Mouse (Mus musculus) lung, embryonic 15.5 days (tissue): Measurements from ENCODE around the gene Hip1r. TPM values are rescaled to one million over a fixed set of nuclear protein-coding genes. Genes with fewer than 3 reads are reported as not detected.

Source experiments
- ATAC-seq: fragments of 200-750 bp; cut with Nextera tagmentation; 2 replicates; pipeline ENCODE4 v1.8.0; 2017; ENCODE audit warnings: moderate number of reproducible peaks, borderline replicate concordance; ENCODE audit not compliant: low FRiP score, low TSS enrichment; ENCODE audit errors: extremely low read depth
- H3K27ac ChIP-seq: fragments of 300-500 bp; sonication (generic); 2 replicates; pipeline ENCODE4 v1.5.1; 2015; ENCODE audit warnings: moderate library complexity, mild to moderate bottlenecking, inconsistent platforms
- H3K27me3 ChIP-seq: fragments of 300-500 bp; sonication (generic); 2 replicates; pipeline ENCODE4 v1.6.1; 2015; ENCODE audit warnings: inconsistent platforms
- H3K36me3 ChIP-seq: fragments of 300-500 bp; sonication (generic); 2 replicates; pipeline ENCODE4 v1.6.1; 2015; ENCODE audit warnings: inconsistent platforms
- H3K4me1 ChIP-seq: fragments of 300-500 bp; sonication (generic); 2 replicates; pipeline ENCODE4 v1.6.1; 2015; ENCODE audit warnings: inconsistent platforms
- H3K4me2 ChIP-seq: fragments of 300-500 bp; sonication (generic); 2 replicates; pipeline ENCODE4 v1.6.1; 2015; ENCODE audit warnings: inconsistent platforms, mild to moderate bottlenecking, moderate library complexity
- H3K4me3 ChIP-seq: fragments of 300-500 bp; sonication (generic); 2 replicates; pipeline ENCODE4 v1.5.1; 2015; ENCODE audit warnings: mild to moderate bottlenecking, inconsistent platforms
- H3K9ac ChIP-seq: fragments of 300-500 bp; sonication (generic); 2 replicates; pipeline ENCODE4 v1.6.1; 2015; ENCODE audit warnings: inconsistent platforms
- H3K9me3 ChIP-seq: fragments of 300-500 bp; sonication (generic); 2 replicates; pipeline ENCODE4 v1.6.1; 2016; ENCODE audit warnings: inconsistent platforms
- WGBS: fragments of 180-500 bp; shearing (Covaris S2); methylation state at CpG from one replicate; pipeline ENCODE4 v1.1.7; 2015; 5-methylcytosine and 5-hydroxymethylcytosine counted together
- polyA plus RNA-seq: library from polyadenylated mRNA; unstranded; fragments of >200 nt; fragmentation: Nextera tagmentation; extraction: Ambion mirVana; gene quantifications from 2 replicates; pipeline ENCODE4 v1.2.1, GENCODE M21; 2015

Hip1r gene
- polyA plus RNA-seq, 1 experiment from 2014 or later = 13.3 TPM

- no peaks in the 10 kb centered on the region for H3K27me3 ChIP-seq
- WGBS = under 1% methylated on average over 26 of the region's 26 CpGs
These were observed 57.9 kb downstream of the Hip1r start for GRCm38 (mm10) chr5:124031068-124031955.

DNA sequence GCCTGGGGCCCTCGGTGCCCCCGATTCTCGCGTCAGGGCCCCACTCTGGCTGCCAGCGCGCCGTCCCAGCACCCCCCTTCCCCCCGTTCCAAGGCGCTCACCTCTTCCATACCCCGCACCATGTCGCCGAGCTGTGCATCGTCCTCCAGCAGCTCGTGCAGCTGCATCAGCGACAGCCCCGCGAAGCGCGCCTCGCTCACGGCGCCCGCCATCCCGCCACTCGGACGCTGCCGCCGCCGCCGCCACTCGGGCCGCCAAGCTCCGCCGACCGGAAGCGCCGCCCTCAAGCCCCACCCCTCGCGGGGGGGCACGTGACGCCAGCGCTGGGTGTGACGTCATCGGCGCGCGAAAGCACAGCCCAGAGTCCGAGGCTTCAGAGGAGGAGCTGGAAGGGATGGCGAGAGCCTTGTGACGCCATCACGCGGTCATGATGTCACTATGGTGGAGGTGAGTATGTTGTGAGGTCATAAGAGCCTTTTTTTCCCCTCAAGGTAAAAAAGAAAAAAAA, 58.6 kb downstream of the Hip1r start, which contains the start of gene Vps37b:
Gene Vps37b, minus strand, starts transcription at position 270 of the 508 bp plus-strand sequence.
- Histone ChIP-seq H3K27ac (peak within 1 kb of the TSS; percentile 94), H3K9me3 (no peaks in the 10 kb centered on the region), H3K4me2 (peak within 1 kb of the TSS; percentile 87), H3K27me3 (no peaks in the 10 kb centered on the region), H3K36me3 (no peaks in the 10 kb centered on the region), H3K4me3 (peak within 1 kb of the TSS; percentile 86), H3K4me1 (peaks cover 42% of the 10 kb centered on the region), H3K9ac (peak within 1 kb of the TSS; percentile 96)
- peak; percentile 81 for ATAC-seq
- under 1% methylated on average over 52 of the region's 52 CpGs for WGBS

More at GRCm38 (mm10) chr5:124031068-124031955, 57.9 kb downstream of the Hip1r start:
- Histone ChIP-seq H3K27ac (peak overlapping the region; percentile 94), H3K9me3 (no peaks in the 10 kb centered on the region), H3K4me1 (peaks cover 45% of the 10 kb centered on the region), H3K4me2 (peak overlapping the region; percentile 87), H3K9ac (peak overlapping the region; percentile 96), H3K4me3 (peak overlapping the region; percentile 86), H3K36me3 (no peaks in the 10 kb centered on the region)
- ATAC-seq = peak; percentile 41; the same call in 1 of the 2 replicates

DNA sequence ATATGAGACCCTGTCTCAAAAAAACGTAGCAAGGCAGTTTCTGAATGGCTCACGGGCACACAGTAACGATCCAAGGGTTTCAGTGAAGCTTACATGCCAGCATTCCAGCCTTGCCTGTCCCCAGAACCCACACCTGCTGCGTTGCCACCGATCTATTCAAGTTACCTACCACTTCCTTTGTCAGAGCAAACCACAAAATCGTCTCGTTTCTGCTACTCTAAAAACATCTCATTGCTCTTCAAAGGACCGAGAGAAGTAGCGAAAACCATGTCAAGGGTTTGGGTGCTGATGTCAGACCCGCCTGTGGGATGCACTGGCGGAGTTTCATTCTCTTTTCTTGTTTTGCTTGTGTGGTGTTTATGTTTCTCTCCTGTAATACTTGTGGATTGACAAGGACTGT, 61.0 kb downstream of the Hip1r start:
- no peak overlapping the region for H3K4me2 ChIP-seq
- no peaks in the 10 kb centered on the region for H3K9me3 ChIP-seq
- no peaks in the 10 kb centered on the region for H3K27me3 ChIP-seq
- H3K4me3 ChIP-seq = no peak overlapping the region
- H3K9ac ChIP-seq = no peak overlapping the region
- 61% methylated on average over 11 of the region's 11 CpGs for WGBS
- H3K4me1 ChIP-seq = peaks cover 22% of the 10 kb centered on the region
- H3K36me3 ChIP-seq = no peaks in the 10 kb centered on the region
- no peak overlapping the region for H3K27ac ChIP-seq
- ATAC-seq = no peak

DNA sequence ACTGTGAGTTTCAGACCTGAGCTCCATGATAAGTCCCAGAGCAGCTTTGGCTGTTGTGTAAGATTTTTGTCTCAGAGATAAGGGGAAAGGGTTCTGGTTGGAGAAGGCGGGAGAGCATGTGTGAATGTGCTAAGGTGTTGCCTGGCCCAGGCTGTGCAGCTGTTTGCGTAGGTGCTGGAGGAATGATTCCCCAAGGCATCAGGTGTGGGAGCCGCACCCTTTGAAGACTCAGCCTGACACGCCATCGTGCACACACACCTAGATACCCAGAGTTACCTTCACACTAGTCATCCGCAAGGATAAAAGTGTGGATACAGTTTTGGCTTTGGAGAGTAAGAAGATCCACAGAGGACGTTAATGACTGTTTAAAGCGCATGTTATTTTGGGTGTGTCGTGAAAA, 62.0 kb downstream of the Hip1r start:
- WGBS = 79% methylated on average over 9 of the region's 9 CpGs

GRCm38 (mm10) chr5:124035806-124036205, 62.4 kb downstream of the Hip1r start:
- Histone ChIP-seq H3K27me3 (no peaks in the 10 kb centered on the region), H3K4me3 (no peak overlapping the region), H3K9me3 (no peaks in the 10 kb centered on the region), H3K9ac (no peak overlapping the region), H3K4me2 (no peak overlapping the region), H3K4me1 (0 out of 2 replicates have a peak, but pooled peaks cover 9% of the 10 kb centered on the region), H3K27ac (no peak overlapping the region), H3K36me3 (no peaks in the 10 kb centered on the region)
- 63% methylated on average over 8 of the region's 8 CpGs for WGBS
- no peak for ATAC-seq

More for the DNA sequence above, 62.0 kb downstream of the Hip1r start:
- Histone ChIP-seq H3K9ac (no peak overlapping the region), H3K4me1 (peaks cover 13% of the 10 kb centered on the region), H3K36me3 (no peaks in the 10 kb centered on the region), H3K9me3 (no peaks in the 10 kb centered on the region), H3K4me3 (no peak overlapping the region), H3K27ac (no peak overlapping the region), H3K27me3 (no peaks in the 10 kb centered on the region), H3K4me2 (no peak overlapping the region)
- ATAC-seq = no peak

GRCm38 (mm10) chr5:124036341-124036740, 62.9 kb downstream of the Hip1r start:
- H3K27ac ChIP-seq = no peak overlapping the region

DNA sequence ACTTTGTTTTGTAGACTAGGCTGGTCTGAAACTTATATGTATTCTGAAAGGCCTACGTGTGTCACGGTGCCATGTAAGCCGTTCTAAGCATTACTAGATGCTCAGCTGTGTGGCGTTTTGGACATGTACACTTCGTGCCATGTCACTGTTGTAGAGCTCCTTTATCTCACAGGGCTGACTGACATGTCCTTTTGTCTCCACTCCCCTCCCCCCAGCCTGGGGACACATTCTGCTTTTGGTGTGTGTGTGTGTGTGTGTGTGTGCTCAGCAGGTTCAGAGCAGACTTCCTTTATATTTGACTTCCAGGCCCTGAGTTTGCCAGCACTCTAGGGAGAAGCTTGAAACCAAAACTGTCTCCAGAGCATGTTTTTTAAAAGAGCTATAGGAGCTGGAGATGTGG, 63.4 kb downstream of the Hip1r start:
- no peak overlapping the region for H3K9ac ChIP-seq
- H3K4me2 ChIP-seq = no peak overlapping the region
- H3K27ac ChIP-seq = no peak overlapping the region
- 63% methylated on average over 5 of the region's 5 CpGs for WGBS
- 0 out of 2 replicates have a peak, but pooled peaks cover 4% of the 10 kb centered on the region for H3K4me1 ChIP-seq
- no peaks in the 10 kb centered on the region for H3K9me3 ChIP-seq
- H3K4me3 ChIP-seq = no peak overlapping the region
- H3K36me3 ChIP-seq = no peaks in the 10 kb centered on the region
- no peaks in the 10 kb centered on the region for H3K27me3 ChIP-seq
- no peak for ATAC-seq

More at GRCm38 (mm10) chr5:124036341-124036740, 62.9 kb downstream of the Hip1r start:
- Histone ChIP-seq H3K9me3 (no peaks in the 10 kb centered on the region), H3K36me3 (no peaks in the 10 kb centered on the region), H3K9ac (no peak overlapping the region), H3K27me3 (no peaks in the 10 kb centered on the region), H3K4me1 (0 out of 2 replicates have a peak, but pooled peaks cover 4% of the 10 kb centered on the region), H3K4me3 (no peak overlapping the region), H3K4me2 (no peak overlapping the region)
- no peak for ATAC-seq
- 28% methylated on average over 6 of the region's 6 CpGs for WGBS

DNA sequence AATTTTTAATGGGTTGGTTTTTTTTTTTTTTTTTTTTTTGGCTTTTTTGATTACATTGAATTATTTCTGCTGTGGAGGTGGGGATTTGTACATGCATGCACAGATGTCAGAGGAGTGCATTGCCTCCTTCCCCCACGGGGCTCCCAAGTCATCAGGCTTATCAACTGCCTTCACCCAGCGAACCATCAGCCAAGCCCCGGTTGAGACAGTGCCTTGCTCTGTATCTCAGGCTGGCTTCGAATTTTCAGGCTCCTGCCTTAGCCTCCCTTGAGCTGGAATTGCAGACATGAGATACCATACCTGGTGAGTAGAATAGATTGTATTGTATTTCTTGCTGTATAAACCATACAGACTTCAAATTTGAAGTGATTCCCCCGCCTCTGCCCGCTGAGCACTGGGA, 66.2 kb downstream of the Hip1r start:
- Histone ChIP-seq H3K36me3 (no peaks in the 10 kb centered on the region), H3K4me1 (peaks cover 13% of the 10 kb centered on the region), H3K9ac (no peak overlapping the region), H3K27ac (no peak overlapping the region), H3K27me3 (no peaks in the 10 kb centered on the region), H3K9me3 (no peaks in the 10 kb centered on the region), H3K4me3 (no peak overlapping the region), H3K4me2 (no peak overlapping the region)
- 85% methylated on average over 6 of the region's 6 CpGs for WGBS
- ATAC-seq = no peak

- no peaks in the 10 kb centered on the region for H3K36me3 ChIP-seq
- H3K4me1 ChIP-seq = peaks cover 13% of the 10 kb centered on the region
- no peak overlapping the region for H3K4me2 ChIP-seq
- no peak overlapping the region for H3K4me3 ChIP-seq
- H3K9ac ChIP-seq = no peak overlapping the region
- H3K27me3 ChIP-seq = no peaks in the 10 kb centered on the region
- 62% methylated on average over 9 of the region's 9 CpGs for WGBS
- no peaks in the 10 kb centered on the region for H3K9me3 ChIP-seq
- no peak for ATAC-seq
- H3K27ac ChIP-seq = no peak overlapping the region
These were observed 67.7 kb downstream of the Hip1r start for GRCm38 (mm10) chr5:124041097-124041496.

DNA sequence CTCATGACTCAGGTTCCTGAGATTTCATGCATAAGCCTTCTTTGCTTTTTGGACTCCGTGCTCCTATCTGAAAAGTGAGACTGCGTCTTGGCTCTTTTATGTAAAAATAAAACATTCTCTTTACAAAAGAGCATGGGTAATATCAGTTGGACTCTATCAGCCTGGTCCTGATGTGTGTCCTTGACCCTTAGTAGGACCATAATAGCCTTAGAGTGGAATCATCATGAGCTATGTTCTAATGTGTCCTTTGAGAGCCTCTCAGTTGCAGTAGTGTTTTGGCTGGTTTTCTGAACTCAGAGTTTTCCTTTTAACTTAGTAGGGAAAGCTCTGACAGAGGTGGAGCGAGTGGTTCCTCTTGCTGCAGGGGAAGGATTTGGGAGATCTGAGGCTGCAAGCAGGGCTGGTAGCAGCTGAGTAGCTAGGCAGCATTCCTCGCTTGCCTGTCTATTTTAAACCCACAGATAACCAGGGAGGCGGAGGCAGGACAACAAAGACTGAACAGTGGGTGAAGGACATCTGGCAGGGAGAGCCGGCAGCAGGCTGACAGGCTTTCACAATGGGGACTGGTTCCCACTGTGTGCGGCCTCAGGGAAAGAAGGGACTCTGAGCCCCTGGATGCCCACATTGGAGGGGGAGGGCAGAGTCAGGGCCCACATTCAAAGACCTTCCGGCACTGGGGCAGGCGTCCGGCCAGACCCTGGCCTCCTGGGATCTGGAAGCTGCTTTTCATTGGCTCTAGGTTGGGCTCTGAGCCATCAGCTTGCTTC, 70.0 kb downstream of the Hip1r start:
- 0 out of 2 replicates have a peak overlapping the region, but pooled peaks have one; percentile 4 for H3K4me2 ChIP-seq
- WGBS = 41% methylated on average over 10 of the region's 10 CpGs
- H3K9ac ChIP-seq = no peak overlapping the region
- peak overlapping the region; percentile 25; the same call in 1 of the 2 replicates for H3K27ac ChIP-seq
- no peaks in the 10 kb centered on the region for H3K9me3 ChIP-seq
- H3K27me3 ChIP-seq = no peaks in the 10 kb centered on the region
- peaks cover 9% of the 10 kb centered on the region for H3K4me1 ChIP-seq
- ATAC-seq = peak; percentile 37; the same call in 1 of the 2 replicates
- H3K4me3 ChIP-seq = no peak overlapping the region
- no peaks in the 10 kb centered on the region for H3K36me3 ChIP-seq

DNA sequence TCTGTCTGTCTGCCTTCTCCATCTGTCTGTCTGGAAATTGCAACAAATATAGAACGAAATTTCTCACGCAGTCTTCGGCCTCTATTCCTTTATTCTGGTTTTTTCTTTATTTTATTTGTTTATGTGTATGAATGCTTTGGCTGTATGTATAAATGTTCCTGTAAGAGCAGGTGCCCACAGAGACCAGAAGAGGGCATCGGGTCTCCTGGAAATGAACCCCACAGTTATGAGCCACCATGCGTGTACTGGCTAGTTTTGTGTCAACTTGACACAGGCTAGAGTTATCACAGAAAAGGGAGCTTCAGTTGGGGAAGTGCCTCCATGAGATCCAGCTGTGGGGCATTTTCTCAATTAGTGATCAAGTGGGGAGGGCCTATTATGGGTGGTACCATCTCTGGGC, 70.6 kb downstream of the Hip1r start:
- Histone ChIP-seq H3K4me2 (0 out of 2 replicates have a peak overlapping the region, but pooled peaks have one; percentile 4), H3K36me3 (no peaks in the 10 kb centered on the region), H3K9me3 (no peaks in the 10 kb centered on the region), H3K27ac (peak overlapping the region; percentile 25; the same call in 1 of the 2 replicates), H3K4me3 (no peak overlapping the region), H3K4me1 (peaks cover 9% of the 10 kb centered on the region), H3K9ac (no peak overlapping the region), H3K27me3 (no peaks in the 10 kb centered on the region)
- WGBS = 84% methylated on average over 5 of the region's 5 CpGs
- ATAC-seq = no peak
